Mouse (Mus musculus): ENCODE measurements around the gene Glb1. TPM values are rescaled to one million over a fixed set of nuclear protein-coding genes. Genes with fewer than 3 reads are reported as not detected.

Gene Glb1
- total RNA-seq (2012; rRNA removed) (7.0 and 8.1 TPM in 2 replicates), polyA plus RNA-seq (2012; ENCODE audit: insufficient read depth in 1 of 2, insufficient read length in 2 of 2, low read depth in 1 of 2, low replicate concordance in 2 of 2, missing spikeins in 1 of 2) (10 to 100 TPM in 1 of 2 experiments, not detected in 1; 15.7 TPM)

DNA sequence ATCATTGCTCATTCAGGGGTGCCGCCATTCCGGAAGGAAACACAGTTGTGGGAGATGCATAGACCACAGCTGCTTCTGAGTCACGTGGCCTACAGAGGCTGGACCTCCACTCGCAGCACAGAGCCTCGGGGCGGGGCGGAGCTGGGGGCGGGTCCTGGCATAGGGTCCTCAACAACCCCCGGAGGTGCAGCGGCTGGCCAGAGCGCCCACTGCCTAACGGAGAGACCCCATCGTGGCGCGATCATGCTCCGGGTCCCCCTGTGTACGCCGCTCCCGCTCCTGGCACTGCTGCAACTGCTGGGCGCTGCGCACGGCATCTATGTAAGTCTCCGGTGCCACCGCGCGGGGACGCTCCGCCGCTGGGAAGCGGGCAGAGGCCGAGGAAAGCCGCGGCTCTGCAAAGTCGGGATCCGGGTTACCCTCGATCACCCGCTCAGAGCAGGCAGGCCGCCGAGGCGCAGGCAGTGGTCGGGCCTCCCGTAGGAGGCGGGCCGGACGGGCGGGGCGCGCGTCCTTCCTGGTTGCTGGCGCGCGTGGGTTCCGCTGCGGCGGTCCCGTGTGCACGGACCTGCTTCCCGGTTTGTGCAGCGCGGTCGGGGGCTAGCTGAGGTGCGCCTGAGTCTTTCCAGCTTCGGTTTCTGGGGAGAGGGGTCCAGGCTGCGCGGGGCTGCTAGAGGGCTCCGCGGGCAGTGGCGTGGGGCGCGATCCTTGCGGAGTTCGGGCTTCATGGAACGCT is at the start of gene Glb1, which contains the start of gene Tmppe:
TSS of gene Glb1 (plus strand) at position 128 of the 736 bp plus-strand sequence.
TSS of gene Tmppe (plus strand) at position 157 of the 736 bp plus-strand sequence.
- H3K27me3 ChIP-seq (ENCODE audit: control insufficient read depth in 1 of 2, insufficient read depth in 2 of 2, low read length in 2 of 2), result no peaks in the 10 kb centered on the region
- peaks cover 0 to 13% of the 10 kb centered on the region in 2 experiments; a peak in 2 of 4 replicates for H3K36me3 ChIP-seq (ENCODE audit: control insufficient read depth in 1 of 2, insufficient read depth in 2 of 2, low read length in 2 of 2)
- DNase-seq (ENCODE audit: low read depth, low spot score), result peak; percentile 94
- H3K4me1 ChIP-seq (ENCODE audit: control insufficient read depth in 1 of 2, insufficient read depth in 2 of 2, low read length in 2 of 2), result peaks cover 6 to 12% of the 10 kb centered on the region in 2 experiments
- peaks cover 35% of the 10 kb centered on the region for H3K79me2 ChIP-seq (ENCODE audit: control insufficient read depth, insufficient read depth, low read length, poor library complexity)
- peak within 1 kb of the TSS; percentile 74 for H3K27ac ChIP-seq (ENCODE audit: control insufficient read depth, low read depth, low read length)
- H3K9ac ChIP-seq (ENCODE audit: control insufficient read depth, low read depth, low read length, poor library complexity, severe bottlenecking), result peak within 1 kb of the TSS; percentile 98
- H3K9me3 ChIP-seq (replicated peaks; ENCODE audit: insufficient read depth, low read length), result no peaks in the 10 kb centered on the region
- peak within 1 kb of the TSS; percentile 86 to 97 for H3K4me3 ChIP-seq (ENCODE audit: control insufficient read depth in 1 of 2, insufficient read depth in 1 of 2, low read depth in 2 of 2, low read length in 2 of 2)
- peak; percentile 60; the same call in 1 of the 2 replicates for TF ChIP-seq MXI1 (IDR thresholded peaks at IDR 0.05; ENCODE audit: low read depth, low read length)
- TF ChIP-seq MYC (IDR thresholded peaks at IDR 0.05; ENCODE audit: low read depth, low read length), result no peak
- TF ChIP-seq CHD1 (IDR thresholded peaks at IDR 0.05; ENCODE audit: low read depth, low read length), result peak; percentile 74; the same call in 1 of the 2 replicates
- TF ChIP-seq MYB (IDR thresholded peaks at IDR 0.05; ENCODE audit: low read depth, low read length), result no peak
- TF ChIP-seq USF1 (IDR thresholded peaks at IDR 0.05; ENCODE audit: low read depth, low read length), result peak; percentile 98
- TF ChIP-seq ZC3H11A (IDR thresholded peaks at IDR 0.05; ENCODE audit: low read depth, low read length), result no peak
- TF ChIP-seq TCF12 (IDR thresholded peaks at IDR 0.05; ENCODE audit: low read depth, low read length), result no peak
- TF ChIP-seq TAL1 (IDR thresholded peaks at IDR 0.05; ENCODE audit: low read length), result no peak
- no peak for TF ChIP-seq MEF2A (IDR thresholded peaks at IDR 0.05; ENCODE audit: extremely low read depth, insufficient replicate concordance, low read depth, low read length, poor library complexity, severe bottlenecking)
- peak; percentile 62 for TF ChIP-seq NELFE (IDR thresholded peaks at IDR 0.05; ENCODE audit: low read depth, low read length)
- TF ChIP-seq KAT2A (conservative IDR thresholded peaks at IDR 0.05; ENCODE audit: low read depth, low read length), result no peak
- no peak for TF ChIP-seq GATA1 (IDR thresholded peaks at IDR 0.05; ENCODE audit: low read depth, low read length)
- no peak for TF ChIP-seq ZNF384 (IDR thresholded peaks at IDR 0.05; ENCODE audit: low read depth, low read length)
- no peak for TF ChIP-seq ZMIZ1 (IDR thresholded peaks at IDR 0.05; ENCODE audit: low read depth, low read length)
- no peak for TF ChIP-seq EP300 (IDR thresholded peaks at IDR 0.05; ENCODE audit: low read depth in 1 of 2, low read length in 2 of 2)
- TF ChIP-seq ZKSCAN1 (IDR thresholded peaks at IDR 0.05; ENCODE audit: low read depth, low read length), result no peak
- no peak for TF ChIP-seq RAD21 (IDR thresholded peaks at IDR 0.05; ENCODE audit: low read depth, low read length)
- TF ChIP-seq MAFK (IDR thresholded peaks at IDR 0.05; ENCODE audit: borderline replicate concordance, low read depth, low read length), result no peak
- TF ChIP-seq SIN3A (IDR thresholded peaks at IDR 0.05; ENCODE audit: low read length), result peak; percentile 74
- peak; percentile 31; the same call in 1 of the 2 replicates for TF ChIP-seq NRF1 (IDR thresholded peaks at IDR 0.05; ENCODE audit: insufficient read depth, low read depth, low read length, poor library complexity, severe bottlenecking)
- TF ChIP-seq SMC3 (IDR thresholded peaks at IDR 0.05; ENCODE audit: low read depth, low read length), result no peak
- peak; percentile 69 for TF ChIP-seq HCFC1 (IDR thresholded peaks at IDR 0.05; ENCODE audit: low read depth, low read length)
- peak; percentile 94 for TF ChIP-seq MAX (IDR thresholded peaks at IDR 0.05; ENCODE audit: low read length)
- peak; percentile 50 for TF ChIP-seq ELF1 (IDR thresholded peaks at IDR 0.05; ENCODE audit: low read depth, low read length)
- TF ChIP-seq CHD2 (IDR thresholded peaks at IDR 0.05; ENCODE audit: low read length), result no peak
- TF ChIP-seq ETS1 (IDR thresholded peaks at IDR 0.05; ENCODE audit: low read depth, low read length), result peak; percentile 76
- no peak for TF ChIP-seq MAZ (IDR thresholded peaks at IDR 0.05; ENCODE audit: low read depth, low read length)
- TF ChIP-seq JUND (IDR thresholded peaks at IDR 0.05; ENCODE audit: low read depth, low read length), result no peak
- no peak for TF ChIP-seq RCOR1 (IDR thresholded peaks at IDR 0.05; ENCODE audit: low read depth, low read length)
- TF ChIP-seq POLR2A (IDR thresholded peaks at IDR 0.05; ENCODE audit: control insufficient read depth in 1 of 2, insufficient read depth in 1 of 2, low read depth in 1 of 2, low read length in 2 of 2, poor library complexity in 1 of 2), result peak; percentile 56 to 81; a peak in 3 of 4 replicates
- peak; percentile 55; the same call in 1 of the 2 replicates for TF ChIP-seq TBP (IDR thresholded peaks at IDR 0.05; ENCODE audit: low read depth, low read length)
- peak; percentile 53 to 88; a peak in 3 of 4 replicates for TF ChIP-seq USF2 (IDR thresholded peaks at IDR 0.05; ENCODE audit: borderline replicate concordance in 1 of 2, insufficient read depth in 1 of 2, low read depth in 1 of 2, low read length in 2 of 2)
- no peak for TF ChIP-seq E2F4 (IDR thresholded peaks at IDR 0.05; ENCODE audit: borderline replicate concordance, low read depth, low read length)
- no peak for TF ChIP-seq GABPA (IDR thresholded peaks at IDR 0.05; ENCODE audit: low read depth, low read length)
- TF ChIP-seq POLR2AphosphoS2 (IDR thresholded peaks at IDR 0.05; ENCODE audit: low read length), result peak; percentile 72

All from MEL (cell line).